Mouse (Mus musculus): ENCODE results near the gene Nim1k.

DNA sequence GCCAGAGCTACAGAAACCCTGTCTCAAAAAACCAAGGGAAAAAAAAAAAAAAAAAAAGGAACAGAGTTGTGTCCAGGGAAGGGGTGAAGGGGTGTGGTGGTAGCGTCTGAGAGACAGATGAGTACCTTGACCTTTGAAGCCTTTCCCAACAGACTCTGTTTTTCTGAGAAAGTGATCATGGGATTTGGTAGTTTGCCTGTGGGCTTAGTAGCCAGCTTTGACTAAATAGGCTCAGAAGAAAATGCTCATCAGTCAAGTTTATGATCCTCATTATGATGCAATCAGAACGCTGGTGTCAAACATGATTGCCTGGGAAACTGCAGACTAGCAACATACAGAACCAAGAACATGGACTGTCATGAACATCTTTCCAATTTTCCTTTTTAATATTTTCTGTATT lies 76.0 kb downstream of the Nim1k start:
- TF ChIP-seq CTCF (IDR thresholded peaks at IDR 0.05; ENCODE audit: insufficient read depth, low read length), result no peak
- no peak for TF ChIP-seq POLR2A (IDR thresholded peaks at IDR 0.05; ENCODE audit: borderline replicate concordance, extremely low read depth, low read depth, low read length)

Measured in lung, adult 2 months (tissue).